Mouse (Mus musculus): ENCODE results near the gene 1700029H14Rik.

Gene 1700029H14Rik

DNA sequence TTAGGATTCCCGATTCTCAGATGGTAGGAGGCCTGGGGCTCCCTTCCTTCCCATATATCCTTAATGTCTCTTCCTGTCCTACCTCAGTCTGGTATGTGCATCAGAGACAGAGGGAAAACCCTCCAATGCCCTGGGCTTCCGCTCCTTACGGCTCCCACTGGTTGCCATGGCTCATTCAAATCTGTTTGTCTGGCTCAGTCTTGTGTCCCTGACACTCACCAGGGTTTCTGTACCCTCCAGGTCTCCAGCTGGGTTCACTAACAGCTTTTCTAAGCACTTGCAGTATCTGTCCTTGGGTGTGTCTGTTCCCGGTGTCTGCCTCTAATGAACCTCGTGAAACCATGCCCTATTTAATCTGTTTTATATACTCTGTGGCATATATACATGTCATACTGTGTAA lies 20.7 kb downstream of the 1700029H14Rik start:
- DNase-seq (ENCODE audit: low spot score in 2 of 2), result no peak

- no peak for DNase-seq (ENCODE audit: low spot score in 2 of 2)
Observed at GRCm38 (mm10) chr8:13540122-13540521, 22.1 kb downstream of the 1700029H14Rik start.

- no peak for DNase-seq (ENCODE audit: low spot score in 2 of 2)
Observed at GRCm38 (mm10) chr8:13538821-13539220, 23.4 kb downstream of the 1700029H14Rik start.

GRCm38 (mm10) chr8:13537102-13537501 lies 25.2 kb downstream of the 1700029H14Rik start:
- no peak for DNase-seq (ENCODE audit: low spot score in 2 of 2)

DNA sequence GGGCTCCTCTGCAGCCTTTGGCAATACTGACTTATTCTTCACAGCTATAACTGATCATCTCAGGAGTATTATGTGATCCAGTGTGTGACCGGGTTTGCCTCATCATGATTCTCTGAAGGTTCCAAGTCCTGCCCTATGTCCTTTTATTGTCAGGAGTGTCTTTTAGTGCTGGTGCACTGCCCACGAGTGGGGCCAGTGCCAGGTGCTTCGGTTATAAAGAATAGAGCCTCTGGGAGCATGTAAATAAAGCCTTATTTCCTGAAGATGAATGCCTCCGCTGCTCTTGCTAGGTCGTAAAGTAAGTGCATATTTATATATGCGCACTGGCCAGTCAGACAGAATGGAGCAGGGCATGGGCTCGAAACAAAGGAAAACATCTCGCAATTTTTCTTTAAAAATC lies 29.1 kb downstream of the 1700029H14Rik start:
- no peak for DNase-seq (ENCODE audit: low spot score in 2 of 2)

- no peak for DNase-seq (ENCODE audit: low spot score in 2 of 2)
Observed at GRCm38 (mm10) chr8:13531602-13532171, 30.6 kb downstream of the 1700029H14Rik start.

DNA sequence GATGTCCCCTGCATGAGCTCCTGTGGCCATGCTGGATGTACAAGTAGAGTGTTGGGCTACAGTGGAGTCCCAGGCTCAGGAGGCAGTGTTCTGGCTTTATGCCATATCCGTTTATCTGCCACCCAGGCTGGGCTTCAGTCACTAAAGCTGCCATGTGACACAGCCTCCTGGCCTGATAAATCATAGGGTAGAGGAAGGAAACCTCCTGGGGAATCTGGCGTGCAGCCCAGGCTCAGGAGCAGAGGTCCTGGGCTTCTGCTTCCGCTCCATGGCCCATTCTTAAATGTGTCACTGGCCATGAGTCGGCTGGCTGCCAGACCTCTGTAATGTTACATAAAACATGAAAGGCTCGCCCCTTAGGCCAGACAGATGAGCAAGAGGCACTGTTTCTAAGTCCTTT lies 31.3 kb downstream of the 1700029H14Rik start:
- no peak for DNase-seq (ENCODE audit: low spot score in 2 of 2)

DNA sequence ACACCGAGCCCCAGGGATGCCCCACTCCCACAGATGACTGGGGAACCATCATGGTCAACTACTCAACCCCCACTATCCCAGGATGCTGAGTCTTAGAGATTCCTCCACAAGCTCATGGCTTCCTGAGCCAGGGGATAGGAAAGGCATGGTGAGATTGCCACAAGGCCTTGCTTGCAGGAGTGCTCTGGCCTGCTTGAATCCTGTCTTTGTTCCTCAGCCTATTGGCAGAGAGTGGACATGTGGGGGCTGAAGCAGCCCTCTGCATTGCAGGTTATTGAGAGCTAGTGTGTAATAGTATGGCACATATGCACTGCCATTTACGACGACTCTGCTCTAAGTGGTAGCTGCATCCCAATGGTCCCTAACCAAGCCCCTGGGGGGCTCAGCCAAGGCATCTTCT lies 31.9 kb downstream of the 1700029H14Rik start:
- DNase-seq (ENCODE audit: low spot score in 2 of 2), result no peak

- no peak for DNase-seq (ENCODE audit: low spot score in 2 of 2)
Observed at GRCm38 (mm10) chr8:13529891-13530316, 32.4 kb downstream of the 1700029H14Rik start.

- DNase-seq (ENCODE audit: low spot score in 2 of 2), result no peak
Observed at GRCm38 (mm10) chr8:13529011-13529840, 33.0 kb downstream of the 1700029H14Rik start.

DNA sequence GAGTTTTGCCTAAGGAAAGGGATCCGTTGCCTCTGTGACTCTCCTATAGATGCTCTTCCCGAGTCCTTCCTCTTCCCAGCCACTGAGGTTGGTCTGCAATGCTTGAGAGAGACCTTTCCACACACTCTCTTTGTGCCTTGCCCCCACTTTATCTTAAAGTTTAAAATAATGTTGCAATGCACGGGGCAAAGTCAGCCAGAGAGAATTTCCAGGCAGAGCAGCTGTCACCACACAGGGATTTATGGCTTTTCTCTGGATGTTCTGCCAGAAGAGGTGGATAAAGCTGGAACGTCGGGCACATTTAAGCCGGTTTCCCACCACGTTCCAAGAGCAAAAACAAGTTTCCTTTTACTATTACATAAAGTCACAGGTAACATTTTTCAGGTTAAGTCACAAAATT lies 40.9 kb downstream of the 1700029H14Rik start:
- no peak for DNase-seq (ENCODE audit: low spot score in 2 of 2)

GRCm38 (mm10) chr8:13520349-13520748 lies 41.9 kb downstream of the 1700029H14Rik start:
- DNase-seq (ENCODE audit: low spot score in 2 of 2), result no peak

- DNase-seq (ENCODE audit: low spot score in 2 of 2), result no peak
Observed at GRCm38 (mm10) chr8:13519503-13519902, 42.8 kb downstream of the 1700029H14Rik start.

DNA sequence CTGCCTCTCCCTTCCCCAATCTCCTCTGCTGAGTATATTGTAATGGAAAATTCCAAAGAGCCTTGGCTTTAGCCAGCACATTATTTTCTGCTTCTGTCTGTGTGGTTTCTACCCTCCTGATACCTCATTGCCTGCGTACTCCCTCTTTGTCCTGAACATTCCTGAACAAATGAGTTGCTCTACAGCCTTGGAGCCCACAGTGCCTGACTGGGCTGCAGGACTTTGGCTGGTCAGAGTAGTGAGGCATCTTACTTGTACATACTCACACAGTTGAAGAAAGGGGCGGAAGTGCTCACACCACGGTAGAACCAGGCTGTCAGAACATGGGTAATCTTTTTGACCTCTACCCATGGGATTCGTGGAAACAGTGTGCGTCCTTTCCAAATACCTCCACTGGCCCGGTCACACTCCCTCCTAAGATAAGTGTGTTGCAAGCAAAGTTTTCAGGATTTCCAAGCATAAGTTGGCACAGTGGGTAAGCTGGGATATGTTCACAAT lies 44.9 kb downstream of the 1700029H14Rik start:
- DNase-seq (ENCODE audit: low spot score in 2 of 2), result no peak

GRCm38 (mm10) chr8:13516728-13517127 lies 45.5 kb downstream of the 1700029H14Rik start:
- no peak for DNase-seq (ENCODE audit: low spot score in 2 of 2)

DNA sequence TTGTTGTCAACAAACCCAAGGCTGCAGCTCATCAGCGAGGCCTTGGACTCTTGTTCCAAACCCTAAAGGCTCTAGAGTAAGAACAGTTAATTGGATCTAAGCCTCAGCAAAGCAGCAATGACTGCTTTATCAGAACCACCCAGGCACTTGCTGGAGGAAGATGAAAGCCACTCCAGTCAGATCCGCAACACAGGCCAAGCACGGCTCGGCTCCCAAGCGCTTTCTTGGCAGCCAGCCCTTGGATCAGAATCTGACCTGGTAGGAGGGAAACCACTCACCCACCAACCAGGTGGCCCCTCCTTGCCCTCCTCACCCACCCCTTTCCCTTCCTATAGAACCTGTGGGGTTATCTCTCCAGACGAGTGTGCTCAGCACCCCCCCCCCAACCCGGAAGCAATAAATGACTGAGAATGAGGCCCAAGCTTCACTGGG lies 46.2 kb downstream of the 1700029H14Rik start:
- DNase-seq (ENCODE audit: low spot score in 2 of 2), result no peak

DNA sequence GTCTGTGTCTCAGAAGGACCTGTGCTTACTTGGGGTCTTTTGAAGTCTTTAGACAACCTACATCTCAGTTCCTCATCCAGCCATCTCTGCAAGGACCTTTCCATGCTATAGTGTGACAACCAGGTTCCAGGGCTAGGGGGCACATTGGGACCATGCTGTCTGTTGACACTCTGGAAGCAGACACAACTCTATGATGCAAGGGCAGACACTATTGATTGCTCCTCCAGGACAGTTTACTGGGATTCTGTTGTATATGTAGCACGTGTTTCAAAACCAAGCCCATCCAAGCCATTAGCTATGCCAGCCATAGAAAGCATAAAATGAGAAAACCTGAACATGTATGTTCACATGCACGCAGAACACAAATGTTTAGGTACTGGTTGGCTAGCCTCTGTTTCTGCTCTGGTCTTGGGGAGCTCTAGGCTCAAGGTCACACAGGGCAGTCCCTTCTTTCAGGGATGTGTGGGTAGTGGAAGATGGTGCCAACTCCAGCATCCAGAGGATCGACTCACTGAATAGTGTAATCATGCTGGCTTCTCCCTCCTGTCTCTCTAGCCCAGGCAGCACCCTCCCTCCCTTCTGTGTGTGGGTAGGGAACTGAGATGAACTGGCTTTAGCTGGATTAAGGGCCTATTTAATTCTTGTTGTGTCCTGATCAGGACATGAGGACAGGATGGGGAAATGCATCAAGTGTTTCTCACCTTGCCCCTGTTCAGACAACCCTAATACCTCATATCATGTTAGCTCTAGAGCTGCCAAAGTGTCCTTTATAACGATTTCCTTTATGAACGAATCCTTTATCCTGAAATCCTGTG lies 48.5 kb downstream of the 1700029H14Rik start:
- no peak for DNase-seq (ENCODE audit: low spot score in 2 of 2)

DNA sequence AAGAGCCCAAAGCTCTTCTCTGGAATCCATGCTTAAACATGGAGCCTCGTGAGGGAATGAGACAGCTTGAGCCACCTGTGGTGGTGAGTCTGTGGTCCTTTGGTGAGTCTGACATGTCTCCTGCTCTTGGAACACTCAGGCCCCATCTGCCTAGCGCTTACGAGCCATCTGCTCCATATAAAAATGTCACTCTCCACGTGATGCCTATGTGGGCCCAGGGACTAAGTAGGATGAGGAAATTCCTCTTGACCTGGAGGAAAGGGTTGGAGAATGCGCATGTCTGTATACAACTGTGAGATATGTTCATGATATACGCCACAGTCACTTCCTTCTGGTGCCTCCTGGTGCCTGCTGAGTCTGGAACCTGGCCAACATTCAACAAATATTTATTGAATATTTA lies 49.6 kb downstream of the 1700029H14Rik start:
- DNase-seq (ENCODE audit: low spot score in 2 of 2), result no peak

DNA sequence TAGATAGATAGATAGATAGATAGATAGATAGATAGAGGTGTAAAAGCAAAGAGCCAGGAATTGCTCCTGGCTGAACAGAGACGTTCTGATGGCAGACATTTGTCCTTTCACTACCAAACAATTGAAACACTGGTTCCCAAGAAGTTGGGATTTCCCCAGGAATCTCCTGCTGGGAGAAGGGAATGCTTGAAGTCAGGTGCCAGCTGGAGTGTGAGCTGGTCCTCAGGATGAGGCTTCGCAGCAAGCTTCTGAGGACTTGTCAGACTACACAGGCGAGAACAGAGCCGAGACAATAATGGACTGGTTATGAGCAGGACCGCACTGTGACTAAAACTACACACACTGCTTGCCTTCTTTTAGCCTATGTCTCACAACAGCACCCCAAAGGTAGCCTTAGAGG lies 50.2 kb downstream of the 1700029H14Rik start:
- no peak for DNase-seq (ENCODE audit: low spot score in 2 of 2)

GRCm38 (mm10) chr8:13507284-13507937 lies 54.9 kb downstream of the 1700029H14Rik start:
- DNase-seq (ENCODE audit: low spot score in 2 of 2), result no peak

GRCm38 (mm10) chr8:13506849-13507248 lies 55.4 kb downstream of the 1700029H14Rik start:
- no peak for DNase-seq (ENCODE audit: low spot score in 2 of 2)
